Mouse (Mus musculus) MEL (cell line): ENCODE results near the gene Hoxa4. TPM values are rescaled to one million over a fixed set of nuclear protein-coding genes. Genes with fewer than 3 reads are reported as not detected.

Source experiments
- DNase-seq: peaks from one replicate; pipeline ENCODE4 v3.0.0; 2011; ENCODE audit warnings: low read depth, low spot score
- H3K27ac ChIP-seq: 2 replicates; pipeline ENCODE4 v1.5.1; 2012; ENCODE audit warnings: low read depth, mild to moderate bottlenecking, control low read depth, low read length, moderate library complexity; ENCODE audit not compliant: control insufficient read depth
- H3K27me3 ChIP-seq, 2 experiments: fragments of 150-350 bp in 1 of 2; sonication (generic) in 1 of 2; 2 replicates each; pipeline ENCODE4 v1.6.1; 2012; ENCODE audit warnings: low read length in 2 of 2, mild to moderate bottlenecking in 2 of 2, improper control_type of control experiment in 1 of 2, moderate library complexity in 1 of 2; ENCODE audit not compliant: insufficient read depth in 2 of 2, control insufficient read depth in 1 of 2
- H3K36me3 ChIP-seq, 2 experiments: 2 replicates each; pipeline ENCODE4 v1.6.1; 2012 to 2014; ENCODE audit warnings: low read length in 2 of 2, improper control_type of control experiment in 1 of 2, inconsistent platforms in 1 of 2, mild to moderate bottlenecking in 1 of 2; ENCODE audit not compliant: insufficient read depth in 2 of 2, control insufficient read depth in 1 of 2
- H3K4me1 ChIP-seq, 2 experiments: fragments of 150-350 bp in 1 of 2; sonication (generic) in 1 of 2; 2 replicates each; pipeline ENCODE4 v1.6.1; 2012; ENCODE audit warnings: low read length in 2 of 2, improper control_type of control experiment in 1 of 2, mild to moderate bottlenecking in 1 of 2; ENCODE audit not compliant: insufficient read depth in 2 of 2, control insufficient read depth in 1 of 2
- H3K4me3 ChIP-seq, 2 experiments: fragments of 150-350 bp in 1 of 2; sonication (generic) in 1 of 2; 2 replicates each; pipeline ENCODE4 v1.5.1; 2012; ENCODE audit warnings: low read depth in 2 of 2, low read length in 2 of 2, mild to moderate bottlenecking in 2 of 2, moderate library complexity in 2 of 2, control low read depth in 1 of 2, improper control_type of control experiment in 1 of 2; ENCODE audit not compliant: control insufficient read depth in 1 of 2, insufficient read depth in 1 of 2
- H3K79me2 ChIP-seq: 2 replicates; pipeline ENCODE4 v1.6.1; 2012; ENCODE audit warnings: mild to moderate bottlenecking, low read length, moderate library complexity; ENCODE audit not compliant: control insufficient read depth, poor library complexity, insufficient read depth
- H3K9ac ChIP-seq: 2 replicates; pipeline ENCODE4 v1.6.1; 2012; ENCODE audit warnings: low read depth, mild to moderate bottlenecking, control low read depth, low read length, moderate library complexity; ENCODE audit not compliant: control insufficient read depth, poor library complexity, severe bottlenecking
- H3K9me3 ChIP-seq: fragments of 150-350 bp; sonication (generic); replicated peaks from 2 replicates; pipeline ENCODE4 v1.6.1; 2012; ENCODE audit warnings: mild to moderate bottlenecking, low read length, improper control_type of control experiment, moderate library complexity; ENCODE audit not compliant: insufficient read depth
- CHD1 ChIP-seq: IDR thresholded peaks from 2 replicates; pipeline ENCODE4 v1.6.1; 2012; ENCODE audit warnings: low read depth, mild to moderate bottlenecking, inconsistent platforms, low read length, improper control_type of control experiment
- CHD2 ChIP-seq: IDR thresholded peaks from 2 replicates; pipeline ENCODE4 v1.6.1; 2011; ENCODE audit warnings: low read length, improper control_type of control experiment
- E2F4 ChIP-seq: IDR thresholded peaks from 2 replicates; pipeline ENCODE4 v1.6.1; 2011; ENCODE audit warnings: low read depth, low read length, improper control_type of control experiment, borderline replicate concordance
- GABPA ChIP-seq: IDR thresholded peaks from 2 replicates; pipeline ENCODE4 v1.6.1; 2012; ENCODE audit warnings: low read depth, mild to moderate bottlenecking, inconsistent platforms, low read length, improper control_type of control experiment, moderate library complexity
- GATA1 ChIP-seq: IDR thresholded peaks from 2 replicates; pipeline ENCODE4 v1.6.1; 2011; ENCODE audit warnings: low read depth, low read length, improper control_type of control experiment
- POLR2AphosphoS2 ChIP-seq: IDR thresholded peaks from 2 replicates; pipeline ENCODE4 v1.6.1; 2011; ENCODE audit warnings: low read length, improper control_type of control experiment
- RCOR1 ChIP-seq: IDR thresholded peaks from 2 replicates; pipeline ENCODE4 v1.6.1; 2012; ENCODE audit warnings: low read depth, mild to moderate bottlenecking, inconsistent platforms, low read length, improper control_type of control experiment
- SIN3A ChIP-seq: IDR thresholded peaks from 2 replicates; pipeline ENCODE4 v1.6.1; 2012; ENCODE audit warnings: low read length, improper control_type of control experiment, inconsistent platforms
- TCF12 ChIP-seq: IDR thresholded peaks from 2 replicates; pipeline ENCODE4 v1.6.1; 2014; ENCODE audit warnings: low read depth, mild to moderate bottlenecking, inconsistent platforms, low read length, improper control_type of control experiment, moderate library complexity
- USF1 ChIP-seq: IDR thresholded peaks from 2 replicates; pipeline ENCODE4 v1.6.1; 2014; ENCODE audit warnings: low read depth, mild to moderate bottlenecking, inconsistent platforms, low read length, improper control_type of control experiment, moderate library complexity
- ZC3H11A ChIP-seq: IDR thresholded peaks from 2 replicates; pipeline ENCODE4 v1.6.1; 2012; ENCODE audit warnings: low read depth, mild to moderate bottlenecking, inconsistent platforms, low read length, improper control_type of control experiment
- ZKSCAN1 ChIP-seq: IDR thresholded peaks from 2 replicates; pipeline ENCODE4 v1.6.1; 2012; ENCODE audit warnings: low read depth, mild to moderate bottlenecking, inconsistent platforms, low read length, improper control_type of control experiment, moderate library complexity
- ZNF384 ChIP-seq: IDR thresholded peaks from 2 replicates; pipeline ENCODE4 v1.6.1; 2012; ENCODE audit warnings: low read depth, mild to moderate bottlenecking, inconsistent platforms, low read length, improper control_type of control experiment
- polyA plus RNA-seq, 2 experiments: library from polyadenylated mRNA; stranded (reverse) in 1 of 2; unstranded in 1 of 2; fragments of >175 nt in 1 of 2; fragments of >200 nt in 1 of 2; gene quantifications; 2 replicates each; pipeline versions ENCODE4 v1.2.1 to v1.2.4; 2012; ENCODE audit warnings: low replicate concordance in 2 of 2, low read depth in 1 of 2; ENCODE audit not compliant: insufficient read length in 2 of 2, insufficient read depth in 1 of 2, missing spikeins in 1 of 2
- total RNA-seq: library from RNA; depleted of rRNA; stranded (reverse); fragments of 300-350 nt; gene quantifications from 2 replicates; pipeline ENCODE4 v1.2.3, GENCODE M21; 2012

Gene Hoxa4
- total and polyA plus RNA-seq, 3 experiments = not detected

DNA sequence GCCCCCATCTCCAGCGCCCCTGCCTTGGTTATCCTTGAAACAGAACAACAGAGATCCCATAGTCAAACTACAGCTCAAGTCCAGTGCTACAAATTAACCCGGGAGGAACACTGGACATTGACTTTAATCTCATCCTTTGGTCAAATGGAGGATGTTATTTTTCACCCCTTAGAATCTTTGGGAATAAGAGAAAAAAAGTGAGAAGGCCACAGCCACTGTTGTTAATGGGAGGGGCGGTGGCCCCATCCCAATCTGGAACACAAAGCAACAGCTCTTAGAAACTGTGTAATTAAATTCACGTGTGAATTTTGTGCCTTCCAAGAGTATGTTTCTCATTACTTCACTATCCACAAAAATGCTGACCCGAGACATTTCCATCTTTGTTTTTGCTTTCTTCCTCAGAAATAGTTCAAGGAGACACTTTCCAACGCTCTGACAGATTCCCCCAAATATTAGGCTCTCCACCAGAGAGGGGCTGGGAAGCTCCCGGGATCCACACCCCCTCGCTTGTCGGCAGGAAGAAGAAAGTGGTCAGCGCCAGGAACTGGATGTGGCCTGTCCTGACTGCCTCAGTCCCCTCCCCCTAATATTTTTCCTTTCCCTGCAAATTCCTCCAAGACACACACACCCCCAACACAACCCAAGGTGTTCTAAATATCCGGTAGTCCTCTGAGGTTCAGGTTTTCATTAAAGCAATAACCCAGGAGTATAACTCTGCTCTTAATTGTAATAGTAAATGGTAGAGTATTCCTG lies 36.1 kb upstream of the Hoxa4 start:
- Histone ChIP-seq H3K36me3 (no peaks in the 10 kb centered on the region), H3K4me3 (no peak overlapping the region), H3K4me1 (no peaks in the 10 kb centered on the region), H3K27ac (no peak overlapping the region), H3K9me3 (no peaks in the 10 kb centered on the region), H3K27me3 (no peaks in the 10 kb centered on the region), H3K79me2 (no peaks in the 10 kb centered on the region), H3K9ac (no peak overlapping the region)
- no peak for DNase-seq
- no peak for TF ChIP-seq TCF12
- TF ChIP-seq ZNF384 = no peak
- no peak for TF ChIP-seq SIN3A
- TF ChIP-seq ZC3H11A = no peak
- no peak for TF ChIP-seq CHD2

DNA sequence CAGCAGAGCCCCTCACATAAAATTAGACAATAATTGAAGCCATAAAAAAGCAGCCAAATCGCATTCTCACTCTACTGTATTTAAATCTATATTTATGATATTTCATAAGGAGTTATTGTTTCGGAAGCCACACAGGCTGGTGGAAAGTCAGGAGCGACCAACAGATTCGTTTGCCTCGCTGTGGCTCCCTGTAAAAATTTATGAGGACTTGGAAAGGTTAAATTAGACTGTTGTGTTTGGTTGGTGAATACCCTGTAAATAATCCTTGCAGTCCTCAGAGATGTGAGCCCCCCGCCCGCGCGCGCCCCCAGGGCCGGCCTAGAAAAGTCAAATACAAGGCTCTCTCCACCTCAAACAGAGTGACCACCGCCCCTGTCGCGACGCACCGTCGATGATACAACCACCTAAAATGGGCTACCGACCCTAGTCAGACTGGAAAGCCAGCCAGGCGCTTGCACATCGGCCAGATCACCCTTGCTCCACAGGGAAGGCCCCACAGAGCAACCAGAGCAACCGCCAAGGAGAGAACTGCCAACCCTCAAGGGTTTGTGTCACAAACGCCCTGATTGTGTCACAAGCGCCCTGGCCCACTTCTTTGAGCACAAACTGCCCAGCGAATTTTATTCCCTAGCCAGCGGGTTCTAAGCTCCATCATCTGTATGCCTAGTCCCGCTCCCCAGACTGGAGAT lies 35.2 kb upstream of the Hoxa4 start:
- no peak overlapping the region for H3K4me3 ChIP-seq
- no peak overlapping the region for H3K9ac ChIP-seq
- H3K79me2 ChIP-seq = no peaks in the 10 kb centered on the region
- H3K27me3 ChIP-seq = no peaks in the 10 kb centered on the region
- H3K4me1 ChIP-seq = no peaks in the 10 kb centered on the region
- TF ChIP-seq TCF12 (no peak), CHD1 (no peak), ZKSCAN1 (no peak), RCOR1 (no peak), E2F4 (no peak), GABPA (no peak), GATA1 (no peak), ZNF384 (no peak), POLR2AphosphoS2 (no peak), USF1 (no peak)
- no peaks in the 10 kb centered on the region for H3K9me3 ChIP-seq
- H3K27ac ChIP-seq = no peak overlapping the region
- no peak for DNase-seq
- no peaks in the 10 kb centered on the region for H3K36me3 ChIP-seq
